Mouse (Mus musculus): Measurements from ENCODE around the gene Cyp8b1.

GRCm38 (mm10) chr9:121906456-121906855, 9.6 kb downstream of the Cyp8b1 start:
- TF ChIP-seq POLR2A (IDR thresholded peaks at IDR 0.05; ENCODE audit: borderline replicate concordance, insufficient read depth, low read length) (no peak), CTCF (IDR thresholded peaks at IDR 0.05; ENCODE audit: borderline replicate concordance, insufficient read depth, low read depth, low read length) (no peak)

Measured in cerebellum, adult 2 months (tissue).